Mouse (Mus musculus) heart, postnatal 36 days (tissue): ENCODE data around the gene Kif19a. TPM values are rescaled to one million over a fixed set of nuclear protein-coding genes. Genes with fewer than 3 reads are reported as not detected.

ENCODE experiments used
- DNase-seq, 2 experiments: peaks; one replicate each; pipeline ENCODE4 v3.0.0; 2021 to 2022
- intact Hi-C: fragments of 180-260 bp; cut with DNase I; formaldehyde crosslinking; loops from one replicate; pipeline ENCODE4 v1.15.1; 2025
- total RNA-seq, 2 experiments: library from RNA; stranded (reverse); gene quantifications; 2 replicates each; pipeline ENCODE4 v1.2.3; 2021

Gene Kif19a
- under 1 TPM in 1 of 2 experiments, not detected in 1; 0.35 TPM for total RNA-seq

DNA sequence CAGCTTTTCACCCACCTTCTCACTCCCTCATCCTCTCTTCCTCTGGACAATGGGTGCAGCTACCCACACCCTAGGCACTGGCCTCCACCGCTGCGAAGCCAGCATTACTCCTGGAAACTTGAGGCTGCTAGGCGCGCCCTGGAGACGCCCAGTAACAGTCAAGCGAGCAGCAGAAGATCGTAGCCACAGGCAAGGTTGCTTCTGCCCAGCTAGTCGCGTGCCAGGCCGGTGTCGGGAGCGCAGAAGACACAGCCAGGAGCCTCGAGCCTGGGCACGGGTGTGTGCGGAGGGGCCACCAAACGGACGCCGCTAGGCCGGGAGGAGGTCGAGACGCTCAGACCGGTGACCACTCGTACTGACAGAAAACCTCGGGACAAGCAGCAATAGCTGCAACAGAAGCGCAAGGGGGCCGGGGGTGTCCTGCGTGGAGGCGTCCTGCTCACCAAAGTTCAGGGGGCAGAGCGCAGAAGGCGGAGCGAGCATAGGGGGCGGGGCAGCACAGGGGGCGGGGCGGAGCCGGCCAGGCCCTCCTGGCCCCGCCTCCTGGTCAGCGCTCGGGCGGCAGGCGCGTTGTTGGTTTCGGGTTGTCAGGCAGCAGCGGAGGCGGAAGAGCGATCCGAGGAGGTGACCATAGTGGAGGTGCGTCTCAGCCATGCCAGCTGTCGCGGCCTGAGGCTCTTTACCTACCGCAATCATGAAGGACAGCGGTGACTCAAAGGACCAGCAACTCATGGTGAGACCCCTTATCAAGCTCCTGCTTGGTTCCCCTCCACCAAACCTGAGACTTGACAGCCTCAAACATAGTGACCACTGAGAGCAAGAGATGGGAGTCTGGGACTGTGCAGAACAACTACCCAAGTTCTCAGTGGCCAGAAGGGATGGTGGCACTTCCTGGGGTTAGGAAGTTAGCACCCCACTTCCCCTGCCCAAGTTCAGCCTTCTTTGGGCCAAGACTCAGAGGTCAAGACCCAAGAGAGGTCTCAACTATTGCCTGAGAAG lies at the start of gene Kif19a:
Kif19a (plus strand) TSS at position 569 of the 999 bp plus-strand sequence.
- intact Hi-C loops, result no loop called here
- peak; percentile 58 to 63 for DNase-seq

DNA sequence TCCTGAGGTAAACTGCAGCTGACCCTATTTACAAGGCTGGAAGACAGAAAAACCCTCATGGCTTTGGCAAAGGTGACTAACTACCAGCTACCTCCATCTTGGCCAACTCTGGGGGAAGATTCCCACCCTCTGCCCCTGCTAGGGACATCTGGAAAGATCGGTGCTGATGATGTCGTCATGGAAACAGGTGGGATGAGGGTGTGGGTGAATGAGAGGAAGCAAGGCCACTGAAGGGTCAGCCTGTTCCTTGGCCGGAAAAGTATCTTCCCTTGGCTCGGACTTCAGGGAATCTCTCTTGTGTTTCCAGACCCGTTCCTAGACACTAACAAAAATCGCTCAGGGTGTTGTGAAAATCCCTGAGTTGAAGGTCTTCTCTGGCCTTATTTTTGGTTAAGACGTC lies 49.7 kb upstream of the Kif19a start:
- peak; percentile 34 to 44 for DNase-seq
- intact Hi-C loops, result no loop called here

DNA sequence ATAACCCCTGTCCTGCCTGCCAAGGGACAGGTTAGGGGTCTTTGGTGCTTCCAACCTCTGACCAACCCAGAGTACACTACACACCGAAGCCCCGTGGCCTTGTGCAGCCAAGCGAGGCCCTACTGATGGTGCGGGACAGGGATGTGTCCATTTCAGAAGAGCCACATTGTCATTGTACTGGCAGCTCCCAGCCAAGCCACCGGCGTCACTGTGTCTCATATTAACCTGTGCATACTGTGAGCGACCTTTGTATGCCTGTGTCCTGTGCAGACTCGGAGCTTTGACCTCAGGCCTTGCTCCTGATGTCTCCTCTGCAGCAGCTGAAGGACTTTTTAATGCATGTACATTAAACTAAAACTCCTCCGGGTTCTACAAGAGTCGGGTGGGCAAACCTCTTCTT lies 44.7 kb upstream of the Kif19a start:
- no peak for DNase-seq
- intact Hi-C loops, result no loop called here

DNA sequence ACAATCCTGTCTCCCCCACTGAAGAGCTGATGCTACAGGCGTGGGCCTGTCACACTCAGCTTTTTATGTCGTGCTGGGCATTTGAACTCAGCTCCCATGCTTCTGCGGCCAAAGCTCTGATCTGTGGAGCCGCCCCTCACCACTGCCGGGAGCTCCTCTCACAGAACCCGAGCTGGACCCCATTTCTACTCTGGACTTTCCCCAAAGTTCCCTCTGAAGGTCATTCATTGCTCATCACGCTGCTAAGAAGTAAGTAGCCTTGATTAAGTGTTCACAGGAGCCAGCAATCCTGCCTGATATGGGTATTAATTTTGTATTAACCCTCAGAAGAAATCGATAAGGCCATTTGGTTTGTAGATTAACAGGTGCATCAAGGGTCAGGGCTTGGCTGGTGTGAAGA lies 42.8 kb upstream of the Kif19a start:
- no peak for DNase-seq
- intact Hi-C loops, result no loop called here

DNA sequence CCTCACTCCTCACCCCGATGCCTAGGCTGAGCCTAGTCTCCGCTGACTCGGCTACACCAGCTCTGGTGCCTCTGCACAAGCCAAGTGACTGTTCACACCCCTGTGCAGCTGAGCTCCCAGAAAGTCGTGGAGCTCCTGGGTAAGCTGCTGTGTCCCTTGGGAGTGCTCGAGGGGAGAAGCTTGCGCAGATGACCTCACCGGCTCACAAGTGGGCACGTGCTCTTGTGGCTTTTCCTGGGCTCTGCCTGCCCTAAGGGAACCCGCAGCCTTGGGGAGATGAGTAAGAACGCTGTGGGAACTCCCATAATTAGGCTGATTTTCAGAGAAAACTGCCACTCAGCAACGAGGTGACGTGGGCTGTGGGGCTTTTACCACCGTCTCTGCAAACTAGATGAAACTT lies 42.2 kb upstream of the Kif19a start:
- DNase-seq, result no peak
- intact Hi-C loops, result no loop called here

DNA sequence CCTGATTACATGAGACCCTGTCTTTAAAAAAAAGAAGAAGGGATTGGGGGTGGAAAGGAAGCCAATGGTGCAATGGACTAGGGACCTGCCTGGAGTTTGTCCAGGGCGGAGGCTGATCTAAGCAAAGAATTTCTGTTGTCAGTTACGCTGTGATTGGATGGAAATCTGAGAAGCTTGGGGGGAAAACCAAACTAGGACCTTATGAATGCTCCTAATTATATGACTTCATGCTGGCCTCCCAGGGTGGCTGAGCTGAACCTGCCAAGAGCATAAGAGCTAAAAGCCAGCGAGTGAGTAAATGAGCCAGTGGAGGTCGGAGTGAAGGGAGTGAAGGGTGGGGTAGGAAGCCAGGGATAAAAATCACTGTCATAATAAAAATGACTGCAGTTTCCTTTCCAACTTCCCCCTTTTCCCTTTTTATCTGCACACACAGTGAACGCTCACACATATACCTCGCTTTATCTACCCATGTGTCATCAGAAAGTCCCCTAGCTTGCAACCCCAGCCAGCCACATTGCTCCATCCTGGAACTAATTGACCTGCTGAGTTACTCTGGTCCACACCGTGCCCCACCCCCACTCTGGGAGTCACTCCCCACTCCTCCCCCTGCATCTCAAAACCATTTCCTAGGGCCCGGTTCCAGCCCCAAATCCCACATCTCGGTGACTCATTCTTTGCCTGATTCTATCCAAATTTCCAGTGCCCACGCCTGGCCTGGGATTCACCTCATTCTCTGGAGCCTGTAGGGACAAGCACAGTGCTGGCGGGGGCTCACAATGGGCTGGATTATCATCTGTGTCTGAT lies 40.2 kb upstream of the Kif19a start:
- intact Hi-C loops, result no loop called here
- DNase-seq, result peak; percentile 51 to 54

DNA sequence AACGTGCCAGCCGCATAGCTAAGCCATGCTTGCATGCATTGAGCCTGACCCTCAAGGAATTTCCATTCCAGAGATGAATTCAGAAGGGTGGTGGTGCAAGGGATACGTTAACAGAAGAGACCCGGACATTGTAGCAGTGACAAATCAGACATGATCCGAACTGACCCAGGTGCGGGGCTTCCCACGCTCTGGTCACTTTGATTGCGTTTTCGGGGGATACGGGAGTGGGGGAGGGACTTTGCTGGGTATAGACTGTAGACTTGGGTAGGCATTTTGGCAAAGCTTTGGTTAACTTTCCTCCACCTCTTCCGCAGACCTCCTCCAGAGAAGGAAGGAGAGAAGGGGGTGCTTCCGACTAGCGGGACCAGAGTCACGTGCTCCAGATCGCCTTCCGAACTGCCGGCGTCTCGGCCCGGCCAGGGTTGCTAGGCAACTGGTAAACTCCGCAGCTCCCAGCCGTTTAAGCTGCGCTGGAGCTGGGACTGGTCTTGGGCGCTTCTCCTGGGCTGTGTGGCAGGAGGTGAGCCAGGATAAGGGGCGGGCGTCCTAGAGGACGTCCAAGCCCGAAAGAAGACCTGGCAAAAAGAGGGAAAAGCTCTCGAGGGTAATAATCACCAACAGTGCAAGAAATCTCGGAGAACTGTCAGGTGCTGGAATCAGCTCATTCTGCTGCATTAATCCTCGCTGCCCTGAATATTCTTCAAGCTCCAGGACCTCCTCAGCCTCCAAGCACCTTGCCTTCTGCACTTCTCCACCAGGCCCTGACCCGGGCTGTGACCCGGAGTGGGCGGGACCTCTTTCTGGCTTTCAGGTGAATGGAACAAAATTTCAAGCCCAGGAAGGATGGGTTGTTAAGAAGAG lies 38.0 kb upstream of the Kif19a start, which contains the start of gene Dnaic2:
Dnaic2 (plus strand) TSS at position 444 of the 861 bp plus-strand sequence.
- intact Hi-C loops, result no loop called here
- DNase-seq, result peak; percentile 71

DNA sequence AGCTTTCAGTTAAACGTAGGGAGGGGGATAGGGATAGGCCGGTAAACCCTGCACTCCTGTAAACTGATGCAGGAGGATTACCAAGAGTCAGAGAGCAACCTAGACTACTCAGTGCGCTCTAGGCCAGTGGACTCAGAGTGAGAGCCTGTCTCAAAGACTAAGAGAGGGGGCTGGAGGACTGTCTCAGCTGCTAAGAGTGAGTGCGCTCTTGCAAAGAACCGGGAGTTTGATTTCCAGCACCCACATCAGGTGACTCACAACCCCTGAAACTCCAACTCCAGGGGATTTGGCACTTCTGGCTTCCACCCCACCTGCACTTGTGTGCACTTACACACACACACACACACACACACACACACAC lies 37.4 kb upstream of the Kif19a start:
- DNase-seq, result no peak
- intact Hi-C loops, result loop anchor here (2.0 kb wide), 1 partner anchor 53 kb away; the partner anchor contains the start of gene Ttyh2

DNA sequence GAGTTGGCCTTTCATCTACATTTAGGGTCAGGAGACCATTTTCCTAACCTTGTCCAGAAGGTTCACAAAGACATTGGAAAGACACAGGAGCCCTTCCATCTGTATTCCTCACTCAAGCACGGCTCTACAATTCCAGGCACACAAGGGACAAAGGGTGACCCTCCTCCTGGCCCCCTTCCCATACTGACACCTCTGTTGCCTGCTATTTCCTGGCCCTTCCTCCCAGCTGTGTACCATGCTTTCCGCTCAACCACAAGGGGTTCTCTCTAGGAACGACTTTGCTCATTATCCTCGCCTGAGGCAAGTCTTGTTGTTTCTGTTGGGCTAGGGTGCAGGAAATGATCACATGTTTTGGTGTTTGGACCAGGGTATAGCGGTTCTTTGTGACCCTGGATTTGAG lies 36.9 kb upstream of the Kif19a start:
- intact Hi-C loops, result loop anchor here (2.0 kb wide), 1 partner anchor 54 kb away; the partner anchor contains the start of gene Ttyh2
- DNase-seq, result no peak

DNA sequence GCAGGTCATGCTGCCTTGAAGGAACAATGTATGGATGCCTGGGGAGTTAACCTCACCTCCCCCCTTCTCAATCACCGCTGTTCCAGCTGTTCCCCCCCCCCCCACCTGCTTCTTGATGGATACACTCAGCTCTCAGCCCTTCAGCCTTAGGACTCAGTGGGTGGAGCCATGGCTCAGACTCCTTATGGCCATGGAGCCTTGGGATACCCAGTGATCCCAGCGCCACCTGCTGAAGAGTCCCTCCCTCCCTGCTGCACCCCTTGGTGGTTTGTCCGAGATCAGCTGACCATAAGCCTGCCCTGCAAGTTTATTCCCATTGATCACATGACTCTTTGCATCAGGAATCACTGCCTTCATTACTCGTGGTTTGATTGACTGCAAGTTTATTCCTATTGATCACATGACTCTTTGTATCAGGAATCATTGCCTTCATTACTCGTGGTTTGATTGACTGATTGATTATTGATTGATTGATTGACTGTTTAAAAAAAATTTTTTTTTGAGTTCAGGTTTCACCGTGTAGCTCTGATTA lies 35.3 kb upstream of the Kif19a start:
- intact Hi-C loops, result loop anchor here (2.0 kb wide), 1 partner anchor 55 kb away; the partner anchor contains the start of gene Ttyh2
- no peak for DNase-seq

DNA sequence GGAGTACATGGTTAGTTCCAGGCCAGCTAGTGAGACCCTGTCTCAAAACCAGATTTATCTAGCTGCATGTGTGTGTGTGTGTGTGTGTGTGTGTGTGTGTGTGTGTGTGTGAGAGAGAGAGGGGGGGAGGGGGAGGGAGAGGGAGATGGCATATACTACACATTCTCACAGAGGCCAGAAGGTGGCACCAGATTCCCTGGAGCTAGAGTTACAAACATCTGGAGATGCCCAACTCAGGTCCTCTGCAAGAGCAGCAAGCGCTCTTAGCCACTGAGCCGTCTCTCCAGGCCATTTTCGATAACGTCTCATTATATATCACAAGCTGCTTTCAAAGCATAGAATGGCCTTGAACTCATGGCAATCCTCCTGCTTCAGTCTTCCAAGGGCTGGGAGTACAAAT lies 33.5 kb upstream of the Kif19a start:
- DNase-seq, result no peak
- intact Hi-C loops, result no loop called here

DNA sequence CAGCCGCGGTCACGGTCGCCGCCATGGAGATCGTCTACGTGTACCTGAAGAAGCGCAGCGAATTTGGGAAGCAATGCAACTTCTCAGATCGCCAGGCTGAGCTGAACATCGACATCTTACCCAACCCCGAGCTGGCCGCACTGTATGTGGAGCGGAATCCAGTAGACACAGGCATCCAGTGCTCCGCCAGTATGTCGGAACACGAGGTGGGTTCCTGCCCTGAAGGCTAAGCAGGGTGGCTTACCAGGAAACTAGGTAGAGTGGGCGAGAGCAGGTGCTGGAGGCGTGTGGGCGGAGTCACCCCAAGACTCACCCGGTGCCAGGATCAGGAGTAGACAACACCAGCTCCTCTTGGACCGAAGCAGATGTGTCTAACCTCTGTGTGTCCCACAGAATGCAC lies 32.3 kb upstream of the Kif19a start:
- DNase-seq, result no peak
- intact Hi-C loops, result no loop called here

DNA sequence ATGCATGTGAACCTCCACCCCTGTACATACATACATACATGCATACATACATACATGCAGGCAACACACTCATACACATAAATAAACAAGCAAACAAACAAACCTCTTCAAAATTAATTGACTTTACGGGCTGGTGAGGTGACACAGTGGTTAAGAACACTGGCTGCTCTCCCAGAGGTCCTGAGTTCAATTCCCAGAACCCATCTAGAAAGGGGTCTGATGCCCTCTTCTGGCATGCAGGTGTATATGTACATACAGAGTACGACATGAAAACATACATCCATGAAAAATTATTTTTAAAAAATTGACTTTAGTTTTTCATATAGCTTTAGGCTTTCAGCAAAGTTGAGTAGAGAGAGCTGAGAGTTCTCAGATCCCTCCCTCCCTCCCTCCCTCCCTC lies 29.1 kb upstream of the Kif19a start:
- DNase-seq, result no peak
- intact Hi-C loops, result loop anchor here (2.0 kb wide), 1 partner anchor 63 kb away; no protein-coding TSS in a partner anchor

DNA sequence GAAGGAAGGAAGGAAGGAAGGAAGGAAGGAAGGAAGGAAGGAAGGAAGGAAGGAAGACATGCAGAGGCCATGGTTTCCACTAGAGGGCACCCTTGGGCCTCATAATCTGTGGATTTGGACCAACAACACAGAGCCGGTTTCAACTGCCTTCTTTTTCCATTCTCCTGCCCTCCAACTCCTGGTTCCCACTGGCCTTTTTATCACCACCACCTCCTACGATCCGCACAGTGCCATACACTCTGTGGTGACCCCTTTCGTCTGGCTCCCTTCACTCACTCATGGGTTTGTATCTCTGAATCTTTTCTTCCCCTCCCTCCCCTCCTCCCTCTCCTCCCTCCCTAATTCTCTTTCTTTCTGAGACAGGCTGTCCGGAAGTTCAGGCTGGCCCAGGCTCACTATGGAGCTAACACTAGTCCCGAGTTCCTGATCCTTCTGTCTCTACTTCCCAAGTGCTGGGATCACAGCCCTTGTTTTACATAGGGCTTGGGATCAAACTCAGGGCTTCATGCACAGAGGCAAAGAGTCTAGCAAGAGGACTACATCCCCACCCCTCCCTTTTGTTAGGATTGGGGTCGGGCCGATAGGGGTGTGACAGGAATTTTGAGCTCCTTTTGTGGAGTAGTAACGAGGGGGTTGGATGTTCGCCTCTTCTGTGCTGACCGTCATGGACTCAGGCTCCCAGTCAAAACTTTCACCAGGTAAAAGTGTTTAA lies 28.1 kb upstream of the Kif19a start:
- peak; percentile 56 for DNase-seq
- intact Hi-C loops, result loop anchor here (2.0 kb wide), 1 partner anchor 64 kb away; no protein-coding TSS in a partner anchor

DNA sequence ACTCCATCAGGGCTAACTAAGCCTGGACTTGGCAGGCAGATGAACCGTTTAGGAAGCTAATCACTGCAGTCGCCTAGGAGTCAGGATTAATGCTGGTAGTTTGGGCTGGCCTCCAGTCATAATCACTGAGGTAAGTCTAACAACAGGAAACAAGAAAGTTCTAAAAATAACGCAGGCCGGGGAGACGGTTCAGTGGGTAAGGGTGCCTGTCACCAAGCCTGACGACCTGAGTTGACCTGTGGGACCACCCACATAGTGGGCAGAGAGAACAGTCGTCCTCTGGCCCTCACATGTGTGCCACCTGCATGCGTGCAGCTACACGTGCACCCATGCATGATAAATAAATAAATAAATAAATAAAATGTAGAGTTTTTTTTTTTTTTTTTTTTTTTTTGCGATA lies 24.6 kb upstream of the Kif19a start:
- intact Hi-C loops, result loop anchor here (10.0 kb wide), 1 partner anchor 314 kb away; no protein-coding TSS in a partner anchor
- no peak for DNase-seq

DNA sequence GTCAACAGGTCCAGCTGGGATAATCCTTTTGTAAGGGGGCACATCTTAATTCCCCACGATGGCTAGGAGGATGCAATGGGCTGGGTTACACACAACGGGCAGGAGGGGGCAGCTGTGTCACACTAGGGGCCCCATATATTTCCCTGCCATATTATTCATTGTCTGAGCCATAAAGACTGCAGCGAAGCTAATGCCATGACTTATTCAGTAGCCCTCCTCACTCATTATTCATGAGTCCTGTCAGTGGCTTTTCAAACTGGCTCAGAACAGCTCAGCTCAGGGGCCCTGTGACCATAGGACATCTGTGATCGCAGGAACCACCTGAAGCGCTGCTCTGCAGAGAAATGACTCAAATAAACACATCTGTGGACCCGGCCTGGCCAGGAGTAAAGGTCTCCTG lies 23.7 kb upstream of the Kif19a start:
- DNase-seq, result no peak
- intact Hi-C loops, result loop anchor here (10.0 kb wide), 1 partner anchor 313 kb away; no protein-coding TSS in a partner anchor

DNA sequence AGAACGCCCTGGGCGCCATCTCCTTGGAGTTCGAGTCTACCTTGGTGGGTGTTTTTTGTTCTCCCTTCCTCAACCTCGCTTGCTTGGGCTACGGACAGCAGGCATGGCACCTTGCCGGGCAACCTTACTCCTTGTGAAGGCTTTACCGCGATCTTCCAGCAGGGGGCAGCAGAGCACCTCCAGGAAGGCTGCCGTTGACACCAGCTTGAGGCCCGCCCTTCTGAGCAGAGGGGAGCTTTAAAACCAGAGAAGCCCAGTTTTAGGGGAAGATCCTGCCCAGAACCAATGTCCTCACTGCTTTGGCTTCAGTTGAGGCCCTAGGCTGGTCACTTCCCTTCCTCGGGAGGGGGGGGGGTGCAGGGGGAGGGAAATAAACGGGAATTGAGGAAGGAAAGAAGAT lies 20.1 kb upstream of the Kif19a start:
- DNase-seq, result peak; percentile 90 to 98
- intact Hi-C loops, result loop anchor here (1.0 to 10.0 kb wide), 3 partner anchors 44 to 310 kb away; no protein-coding TSS in a partner anchor

DNA sequence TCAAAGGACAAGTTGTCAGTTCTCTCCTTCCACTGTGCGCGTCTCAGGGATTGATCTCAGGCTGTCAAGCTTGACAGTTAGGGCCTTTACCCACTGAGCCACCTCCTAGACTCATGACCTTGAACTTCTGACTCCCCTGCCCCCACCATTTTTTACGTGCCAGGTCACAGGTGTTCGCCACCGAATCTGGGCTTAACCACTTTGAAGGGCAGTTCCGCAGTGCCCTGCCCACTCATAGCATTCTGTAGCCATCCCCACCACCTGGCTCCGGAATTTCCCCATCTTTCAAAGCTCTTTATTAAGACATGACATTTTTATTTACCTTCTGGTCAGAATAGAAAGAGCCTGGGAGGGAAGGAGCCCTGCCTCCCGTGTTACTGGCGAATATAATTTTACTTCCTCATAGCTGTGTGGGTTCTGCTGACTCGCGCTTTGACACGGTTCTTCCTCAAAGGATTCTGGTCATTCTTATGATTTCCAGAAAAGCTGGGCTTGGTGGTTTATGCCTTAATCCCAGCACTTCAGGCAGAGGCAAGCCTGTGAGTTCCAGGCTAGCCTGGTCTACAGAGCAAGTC lies 17.5 kb upstream of the Kif19a start:
- intact Hi-C loops, result loop anchor here (10.0 kb wide), 1 partner anchor 307 kb away; no protein-coding TSS in a partner anchor

DNA sequence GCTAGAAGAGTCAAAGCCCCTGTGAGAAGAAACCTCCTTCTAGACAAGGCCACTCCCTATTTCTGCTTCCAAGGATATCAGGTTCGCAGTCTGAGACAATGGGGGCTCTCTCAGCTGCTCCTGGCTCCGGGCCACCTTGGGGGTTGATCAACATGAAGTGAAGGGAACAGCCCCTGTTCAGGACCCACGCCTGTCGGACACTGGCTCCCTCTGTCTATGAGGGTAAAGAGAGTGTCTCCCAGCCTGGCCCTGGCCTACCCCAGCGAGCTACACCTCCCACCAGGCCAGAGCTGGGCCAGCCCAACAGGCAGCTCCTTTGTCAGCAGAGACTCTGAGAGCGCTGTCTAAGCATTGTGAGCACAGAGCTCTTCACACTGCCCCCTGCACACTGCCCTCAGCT lies 4.7 kb downstream of the Kif19a start:
- DNase-seq, result no peak
- intact Hi-C loops, result no loop called here

More for the DNA sequence above, 17.5 kb upstream of the Kif19a start:
- no peak for DNase-seq
